Mouse (Mus musculus) v-Abl transformed pro-B cells (cell line): ENCODE data around the gene Slc45a2.

Experiments used
- in situ Hi-C, 2 experiments: fragments of 400-800 bp; cut with MboI; formaldehyde crosslinking; loops; one replicate each; pipeline ENCODE4 v1.15.1; 2025; ENCODE audit not compliant: unreplicated experiment in 2 of 2

The Slc45a2 gene

DNA sequence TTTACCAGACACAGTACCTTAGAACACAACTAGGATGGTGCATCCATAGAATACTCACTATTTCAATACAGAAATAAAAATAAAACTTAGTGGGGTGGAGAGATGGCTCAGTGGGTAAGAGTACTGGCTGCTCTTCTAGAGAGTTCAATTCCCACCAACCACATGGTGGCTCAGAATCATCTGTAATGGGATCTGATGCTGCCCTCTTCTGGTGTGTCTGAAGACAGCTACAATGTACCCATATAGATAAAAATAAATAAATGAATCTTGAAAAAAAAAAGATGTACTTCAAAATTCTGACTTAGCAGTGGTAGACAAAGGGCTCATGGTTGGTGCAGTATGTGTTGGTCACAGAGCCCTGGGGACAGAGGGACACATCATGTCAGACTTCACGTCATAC is 9.0 kb upstream of the Slc45a2 start:
- in situ Hi-C loops = loop anchor here in 1 of 2 experiments (25.0 kb wide), 1 partner anchor 1554 kb away; the partner anchor contains the start of gene Capsl

DNA sequence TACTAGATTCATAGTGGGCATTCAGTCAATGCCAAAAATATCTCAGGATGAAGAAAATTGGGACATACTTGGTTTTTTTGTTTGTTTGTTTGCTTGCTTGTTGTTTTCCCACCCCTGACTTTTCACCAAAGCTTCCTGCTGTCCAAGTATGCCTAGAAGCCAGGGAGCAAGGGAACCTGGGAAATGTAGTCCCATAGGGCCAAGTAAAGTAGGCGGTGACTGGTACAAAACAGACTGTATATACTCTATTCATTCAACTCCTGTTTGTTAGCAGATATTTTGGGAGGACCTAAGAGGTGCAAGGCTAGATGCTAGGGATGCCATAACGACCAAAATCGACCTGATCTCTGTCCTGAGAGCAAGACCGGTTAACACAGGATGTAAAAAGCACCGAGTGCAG is 689 bp upstream of the Slc45a2 start:
- in situ Hi-C loops = loop anchor here in 1 of 2 experiments (25.0 kb wide), 1 partner anchor 1563 kb away; the partner anchor contains the start of gene Capsl

DNA sequence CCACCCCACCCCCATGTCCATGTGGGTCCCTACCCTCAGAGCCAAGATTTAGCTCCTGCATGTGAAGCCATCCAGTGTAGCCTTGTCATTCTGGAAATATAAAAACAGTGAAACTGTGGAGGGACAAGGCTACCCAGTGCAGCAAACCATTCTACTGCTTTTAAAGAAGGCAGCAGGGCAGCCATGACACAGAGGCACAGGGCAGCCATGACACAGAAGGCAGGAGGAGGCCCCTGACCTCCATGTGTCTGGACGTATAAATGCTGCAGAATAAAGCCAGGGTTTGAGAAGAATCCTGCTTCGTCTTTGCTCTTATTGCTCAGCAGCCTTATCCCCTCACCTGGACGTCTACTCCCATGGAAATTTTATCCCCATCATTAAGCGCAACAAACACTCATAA is 3.3 kb downstream of the Slc45a2 start:
- in situ Hi-C loops = no loop called here

DNA sequence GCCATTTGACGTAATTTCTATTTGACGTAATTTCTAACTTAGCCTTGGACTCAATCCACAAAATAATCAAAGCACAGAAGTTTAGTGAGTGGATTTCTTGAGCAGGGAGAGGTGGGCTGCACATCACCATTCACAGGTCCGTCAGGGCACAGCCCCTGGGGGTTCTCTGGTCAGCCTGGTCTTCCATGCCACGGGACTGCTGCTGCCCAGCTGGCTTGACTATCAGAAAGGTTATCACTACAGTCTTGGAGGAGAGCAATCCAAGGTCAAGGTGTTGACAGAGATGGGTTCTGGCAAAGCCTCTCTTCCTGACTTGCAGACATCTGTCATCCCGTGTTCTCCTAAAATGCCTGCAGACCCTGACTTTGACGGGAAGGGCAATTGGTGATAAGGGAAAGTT is 4.1 kb downstream of the Slc45a2 start:
- in situ Hi-C loops = no loop called here

DNA sequence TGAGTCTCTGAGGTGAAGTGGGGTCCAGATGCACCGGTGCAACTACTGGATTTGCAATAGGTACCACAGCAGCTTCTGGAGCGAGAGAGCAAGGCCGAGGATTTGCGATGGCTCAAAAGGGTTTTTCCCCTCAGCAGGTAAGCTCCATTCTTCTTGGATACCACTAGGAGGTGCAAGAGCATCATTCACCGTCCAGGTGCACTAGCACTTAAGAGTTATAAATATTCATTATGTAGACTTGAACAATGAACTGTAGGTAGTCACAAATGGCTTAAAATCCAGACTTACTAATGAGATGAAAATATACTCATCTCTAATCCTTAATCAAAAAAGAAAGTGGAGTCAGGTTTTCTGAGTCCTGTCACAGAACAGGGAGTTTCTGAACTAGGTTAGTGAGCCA is 8.2 kb downstream of the Slc45a2 start:
- in situ Hi-C loops = no loop called here

DNA sequence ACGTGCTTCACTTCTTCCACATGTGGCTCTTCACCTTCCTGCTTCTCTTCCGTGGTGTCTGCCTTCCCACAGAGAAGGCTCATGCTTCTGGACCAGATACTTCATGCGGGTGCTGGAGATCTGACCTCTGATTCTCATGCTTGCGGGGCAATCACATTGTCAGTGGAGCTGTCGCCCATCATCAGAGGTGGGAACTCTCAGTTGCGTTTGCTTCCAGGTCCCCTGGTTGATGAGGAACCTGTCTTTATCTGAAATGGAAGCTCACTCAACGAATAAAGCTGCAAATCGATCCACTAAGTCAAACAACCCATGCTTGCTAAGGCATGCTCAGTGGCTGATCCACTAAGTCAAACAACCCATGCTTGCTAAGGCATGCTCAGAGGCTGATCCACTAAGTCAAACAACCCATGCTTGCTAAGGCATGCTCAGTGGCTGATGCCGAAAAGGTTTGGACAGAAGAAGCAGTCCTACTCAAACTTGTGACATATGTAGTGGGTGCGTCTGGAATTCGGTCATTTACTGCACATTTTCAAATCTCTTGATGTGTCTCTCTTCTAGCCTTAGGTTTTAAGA is 10.5 kb downstream of the Slc45a2 start:
- in situ Hi-C loops = no loop called here

DNA sequence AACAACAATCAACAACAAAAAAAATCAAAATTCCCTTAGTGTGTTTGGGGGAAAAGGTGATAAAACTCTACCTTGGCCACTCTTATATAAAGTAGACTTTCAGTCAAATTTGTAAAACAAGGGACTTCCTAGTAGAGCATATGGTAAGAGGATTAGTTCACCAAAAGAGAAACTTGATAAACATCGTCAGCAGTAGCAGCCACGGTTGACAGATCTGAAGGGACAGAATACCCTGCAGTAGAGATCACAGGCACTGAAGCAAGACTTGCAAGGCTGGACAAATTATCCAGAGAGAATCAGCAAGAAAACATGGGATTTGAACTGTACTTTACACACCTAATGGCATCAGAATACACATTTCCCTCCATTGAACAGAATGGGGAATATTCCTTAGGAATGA is 14.4 kb downstream of the Slc45a2 start:
- in situ Hi-C loops = no loop called here

DNA sequence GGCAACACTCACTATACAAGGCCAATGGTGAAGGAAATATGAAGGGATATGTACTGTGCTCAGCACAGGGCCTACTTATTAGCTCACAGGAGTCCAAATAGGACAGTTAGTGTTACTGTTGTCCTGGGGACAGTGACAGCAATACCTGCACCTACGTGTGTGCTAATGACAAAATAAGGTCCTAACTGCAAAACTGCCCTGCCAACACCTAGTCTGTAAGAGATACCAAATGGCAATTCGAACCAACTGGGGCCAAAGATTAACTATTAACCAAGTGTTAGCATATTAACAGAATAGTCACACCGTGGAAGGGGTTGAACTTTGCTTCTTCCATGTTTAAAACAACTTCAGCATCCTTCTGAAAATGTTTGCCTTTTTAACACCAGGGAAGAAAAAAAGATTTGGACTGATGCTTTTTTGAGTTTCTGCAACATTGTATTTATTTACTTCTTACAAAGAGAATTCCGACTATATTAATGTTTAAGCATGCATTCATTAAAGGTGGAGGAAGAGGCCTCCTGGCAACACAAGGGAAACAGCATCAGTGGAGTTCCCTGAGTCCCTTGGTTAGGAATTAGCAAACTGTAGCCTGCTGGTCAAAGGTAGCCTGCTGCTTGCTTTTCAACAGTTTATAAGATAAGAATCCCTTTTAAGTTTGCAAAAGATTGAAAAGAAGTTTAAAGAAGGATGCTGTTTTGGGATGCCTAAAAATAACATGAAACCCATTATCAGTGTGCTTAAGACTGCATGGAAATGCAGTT is 26.5 kb downstream of the Slc45a2 start:
- in situ Hi-C loops = loop anchor here (25.0 kb wide), 3 partner anchors 560 to 1235 kb away; no protein-coding TSS in a partner anchor

DNA sequence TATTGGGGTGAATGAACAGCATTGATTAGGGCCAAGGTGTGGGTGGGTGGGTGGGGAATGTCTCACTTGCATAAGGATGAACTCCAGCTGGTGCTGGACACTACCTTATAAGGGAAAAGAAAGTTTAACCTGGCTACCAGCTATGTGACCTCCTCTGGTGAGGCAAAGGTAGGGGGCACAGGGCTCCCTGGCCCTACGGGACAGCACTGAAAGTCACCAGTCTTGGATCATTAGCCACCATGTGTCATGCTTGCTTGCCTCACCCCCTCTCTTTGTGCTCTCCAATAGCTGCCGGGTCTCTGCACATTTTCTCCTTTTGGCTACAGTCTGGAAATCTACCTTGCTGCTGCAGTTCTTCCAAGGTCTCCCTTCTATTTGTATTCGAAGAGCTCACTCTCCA is 29.7 kb downstream of the Slc45a2 start:
- in situ Hi-C loops = loop anchor here (25.0 kb wide), 3 partner anchors 557 to 1232 kb away; no protein-coding TSS in a partner anchor

DNA sequence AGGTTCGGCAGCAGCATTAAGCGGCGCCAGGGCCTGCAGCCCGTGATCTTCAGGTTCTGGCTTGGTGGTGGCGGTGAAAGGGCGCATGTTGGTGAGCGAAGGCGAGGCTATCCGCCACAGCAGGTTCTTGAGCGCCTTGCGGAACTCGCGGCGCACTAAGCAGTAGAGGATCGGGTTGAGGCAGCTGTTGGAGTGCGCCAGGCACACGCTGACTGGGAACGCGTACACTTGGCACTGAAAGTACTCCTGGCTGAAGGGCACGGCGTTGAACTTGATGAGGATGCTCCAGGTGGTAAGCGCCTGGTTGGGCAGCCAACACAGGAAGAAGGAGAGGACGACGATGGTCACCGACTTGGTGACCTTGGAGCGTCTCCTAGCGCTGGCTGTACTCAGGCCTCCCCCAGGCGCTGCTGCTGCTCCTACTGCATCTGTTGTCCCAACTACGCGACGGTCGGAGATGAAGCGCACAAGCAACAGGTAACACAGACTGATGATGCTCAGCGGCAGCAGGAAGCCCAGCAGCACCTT is 35.5 kb downstream of the Slc45a2 start:
- in situ Hi-C loops = loop anchor here (5.0 to 25.0 kb wide), 7 partner anchors 281 to 1226 kb away; no protein-coding TSS in a partner anchor

DNA sequence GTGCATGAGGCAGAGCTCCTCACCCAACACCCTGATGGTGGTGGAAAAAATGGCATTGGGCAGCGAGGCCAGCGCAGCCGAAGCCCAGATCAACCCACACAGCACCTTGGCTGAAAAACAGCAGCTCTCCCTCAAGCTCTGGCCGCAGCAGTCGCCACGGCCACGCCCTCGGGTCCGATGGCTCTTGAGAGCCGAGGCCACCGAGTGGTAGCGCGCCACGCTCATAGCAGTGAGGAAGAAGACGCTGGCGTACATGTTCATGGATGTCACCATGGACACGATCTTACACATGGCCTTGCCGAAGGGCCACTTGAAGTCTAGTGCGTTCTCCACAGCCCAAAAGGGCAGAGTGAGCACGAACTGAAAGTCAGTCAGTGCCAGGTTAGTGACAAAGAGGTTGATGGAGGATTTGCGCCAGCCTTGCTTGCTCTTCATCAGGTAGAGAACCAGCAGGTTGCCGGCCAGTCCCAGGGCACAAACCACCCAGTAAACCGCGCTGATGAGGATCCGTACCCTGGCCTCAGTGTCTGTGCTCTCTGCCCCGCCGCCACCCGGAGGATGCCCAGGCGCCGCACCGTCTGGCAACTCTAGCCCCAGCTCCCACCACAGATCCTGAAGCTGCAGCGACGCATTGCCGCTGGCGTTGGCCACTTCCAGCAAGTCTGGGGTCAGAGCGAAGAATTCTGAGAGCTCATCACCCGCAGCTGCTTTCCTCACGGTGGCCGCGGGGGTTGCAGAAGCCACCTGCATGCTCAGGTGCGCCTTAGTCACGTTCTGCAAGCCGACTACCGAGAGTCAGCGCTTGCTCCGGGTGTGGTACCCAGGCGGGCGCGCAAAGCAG is 36.2 kb downstream of the Slc45a2 start:
- in situ Hi-C loops = loop anchor here (5.0 to 25.0 kb wide), 7 partner anchors 281 to 1226 kb away; no protein-coding TSS in a partner anchor

DNA sequence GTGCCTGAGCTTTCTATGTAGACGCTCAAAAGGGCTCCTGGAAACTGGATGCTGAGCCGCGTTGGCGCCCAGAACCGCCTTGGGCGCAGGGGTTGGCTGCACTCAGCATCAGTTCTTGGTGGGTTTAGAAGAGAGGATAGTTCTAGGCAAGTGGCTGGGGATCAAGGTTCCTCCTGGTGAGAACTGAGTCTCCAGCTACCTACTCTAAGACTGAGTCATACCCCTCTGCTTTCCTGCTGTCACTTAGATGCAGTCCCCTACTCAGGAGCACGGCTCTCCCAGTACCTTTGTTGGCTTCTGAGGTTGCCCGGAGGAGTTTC is 36.8 kb downstream of the Slc45a2 start:
- in situ Hi-C loops = loop anchor here (5.0 to 25.0 kb wide), 7 partner anchors 280 to 1225 kb away; no protein-coding TSS in a partner anchor

DNA sequence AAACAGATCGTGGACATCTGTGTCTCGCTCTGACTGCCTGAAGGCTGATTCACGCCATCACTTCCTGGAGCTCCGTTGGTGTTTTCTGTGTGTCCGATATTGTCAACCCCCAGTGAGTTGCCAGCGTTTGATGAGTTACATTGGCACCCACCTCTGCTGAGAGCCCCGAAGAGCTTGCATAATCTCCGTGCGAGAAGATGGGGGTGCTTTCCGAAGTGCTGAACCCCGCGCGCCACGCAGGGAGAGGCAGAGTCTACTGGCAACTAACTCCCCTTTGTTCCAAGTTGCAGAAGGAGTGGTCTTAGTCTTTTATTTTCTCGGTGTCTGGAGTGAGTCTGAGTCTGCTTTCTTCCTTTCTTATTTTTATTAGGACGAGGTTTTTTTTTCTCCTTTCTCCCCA is 37.2 kb downstream of the Slc45a2 start, which contains the start of gene Rxfp3:
Rxfp3 (minus strand) TSS at position 281 of the 400 bp plus-strand sequence.
- in situ Hi-C loops = loop anchor here (5.0 to 25.0 kb wide), 7 partner anchors 280 to 1225 kb away; no protein-coding TSS in a partner anchor

DNA sequence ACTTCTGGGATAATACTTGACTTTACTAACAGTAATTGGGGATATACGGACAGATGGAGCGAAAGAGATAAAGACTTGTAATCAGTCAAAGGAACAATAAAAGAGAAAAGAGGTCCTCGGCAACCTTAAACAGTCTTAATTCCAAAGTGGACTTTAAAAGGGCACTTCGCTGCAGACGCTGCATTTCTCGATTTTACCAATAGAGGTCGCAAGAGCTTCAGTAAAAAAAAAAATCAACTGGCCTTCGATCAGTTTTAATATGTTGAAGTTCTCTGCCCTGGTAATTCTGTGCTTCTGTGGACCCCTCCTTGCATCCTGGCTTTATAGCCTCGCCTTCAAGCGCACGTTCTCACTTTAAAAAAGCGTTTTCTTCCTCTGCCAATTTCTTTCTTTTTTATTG is 38.0 kb downstream of the Slc45a2 start:
- in situ Hi-C loops = loop anchor here (5.0 to 25.0 kb wide), 7 partner anchors 279 to 1224 kb away; no protein-coding TSS in a partner anchor

DNA sequence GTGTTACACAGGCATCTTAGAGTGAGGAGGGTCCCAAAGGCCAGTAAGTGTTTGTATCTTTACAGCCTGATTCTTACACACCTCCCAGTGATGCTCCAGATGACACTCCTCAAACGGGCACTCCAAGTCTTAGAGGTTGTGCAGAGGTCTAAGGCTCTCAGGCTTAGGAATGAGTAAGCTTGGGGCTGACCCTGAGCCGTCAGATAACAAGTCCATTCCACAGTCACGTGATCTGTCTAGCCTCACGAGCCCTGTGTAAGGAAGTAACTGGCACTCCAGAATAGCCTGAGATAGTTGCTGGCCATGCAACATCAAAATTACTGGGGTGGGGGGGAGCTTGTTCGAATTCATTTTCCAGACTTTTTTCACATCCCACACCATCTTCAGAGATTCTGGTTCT is 39.5 kb downstream of the Slc45a2 start:
- in situ Hi-C loops = loop anchor here (25.0 kb wide), 3 partner anchors 547 to 1222 kb away; no protein-coding TSS in a partner anchor

DNA sequence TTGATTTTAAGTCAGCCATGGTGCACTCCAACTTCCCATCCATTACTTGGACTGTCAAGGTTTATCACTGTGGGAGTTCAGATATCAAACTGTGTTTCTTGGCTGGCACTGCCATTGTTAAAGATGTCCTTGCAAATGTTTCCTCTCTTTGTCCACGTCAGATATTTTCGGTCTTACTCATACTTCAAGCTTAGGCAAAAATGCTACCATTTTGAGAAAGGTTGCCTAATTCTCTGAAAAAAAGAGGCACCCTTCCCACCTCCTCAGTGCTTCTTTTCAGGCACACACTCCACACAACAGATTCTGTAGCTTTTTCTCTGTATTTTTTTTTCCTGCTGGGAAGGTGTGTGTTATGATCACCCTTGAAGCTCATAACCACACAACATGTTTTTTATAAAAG is 40.7 kb downstream of the Slc45a2 start:
- in situ Hi-C loops = loop anchor here (25.0 kb wide), 3 partner anchors 546 to 1221 kb away; no protein-coding TSS in a partner anchor

DNA sequence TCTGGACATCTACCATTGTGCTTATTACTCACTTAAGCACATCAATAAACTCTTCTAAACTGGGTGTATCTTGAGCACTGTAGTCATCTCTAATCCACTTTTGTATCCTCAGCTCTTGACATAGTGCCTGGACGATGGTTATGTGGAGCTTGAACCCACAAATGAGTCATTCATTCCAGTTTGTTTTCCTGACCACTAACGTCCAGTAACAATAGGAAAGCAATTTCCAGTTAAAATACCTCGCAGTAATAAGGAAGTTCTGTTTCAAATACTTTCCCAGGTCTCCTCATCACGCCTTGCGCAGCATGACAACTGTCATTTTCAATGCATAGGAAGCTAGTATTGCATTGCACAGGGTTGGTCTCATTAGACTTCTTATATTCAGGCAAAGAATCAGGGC is 42.3 kb downstream of the Slc45a2 start:
- in situ Hi-C loops = loop anchor here (25.0 kb wide), 3 partner anchors 544 to 1219 kb away; no protein-coding TSS in a partner anchor

DNA sequence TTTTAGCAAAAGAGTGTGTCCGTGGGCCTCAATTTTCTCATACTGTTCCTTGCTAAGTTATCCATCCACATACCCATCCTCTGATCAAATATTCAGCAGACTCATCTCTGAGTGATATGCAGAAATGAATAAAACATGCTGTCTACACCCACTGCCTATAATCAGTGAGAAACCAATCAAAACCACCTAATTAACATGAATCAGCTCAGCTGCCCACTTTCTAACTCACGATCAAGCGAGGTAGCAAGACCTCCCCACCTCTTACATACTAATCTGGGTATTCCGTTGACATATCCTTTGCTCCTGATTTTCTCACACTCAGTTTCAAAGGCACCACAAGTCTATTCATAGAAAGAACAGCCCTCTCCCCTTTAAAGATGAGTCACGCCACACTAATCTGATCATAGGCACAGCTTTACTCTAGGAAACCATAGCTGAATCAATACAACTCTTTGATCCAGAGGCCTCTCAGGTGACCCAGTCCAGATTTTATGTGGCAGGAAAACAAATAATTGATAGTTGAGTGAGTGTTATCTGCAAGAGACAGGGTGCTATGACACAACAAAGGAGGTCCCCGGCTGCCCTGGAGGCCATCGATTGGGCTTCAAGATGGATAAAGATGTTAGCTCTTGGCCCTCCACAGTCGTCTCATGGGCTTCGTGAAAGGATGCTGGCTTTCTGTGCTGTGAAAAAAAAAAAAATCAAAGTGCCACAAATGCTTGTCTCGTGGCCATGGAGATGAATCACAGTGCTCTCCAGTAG is 53.3 kb downstream of the Slc45a2 start:
- in situ Hi-C loops = no loop called here

DNA sequence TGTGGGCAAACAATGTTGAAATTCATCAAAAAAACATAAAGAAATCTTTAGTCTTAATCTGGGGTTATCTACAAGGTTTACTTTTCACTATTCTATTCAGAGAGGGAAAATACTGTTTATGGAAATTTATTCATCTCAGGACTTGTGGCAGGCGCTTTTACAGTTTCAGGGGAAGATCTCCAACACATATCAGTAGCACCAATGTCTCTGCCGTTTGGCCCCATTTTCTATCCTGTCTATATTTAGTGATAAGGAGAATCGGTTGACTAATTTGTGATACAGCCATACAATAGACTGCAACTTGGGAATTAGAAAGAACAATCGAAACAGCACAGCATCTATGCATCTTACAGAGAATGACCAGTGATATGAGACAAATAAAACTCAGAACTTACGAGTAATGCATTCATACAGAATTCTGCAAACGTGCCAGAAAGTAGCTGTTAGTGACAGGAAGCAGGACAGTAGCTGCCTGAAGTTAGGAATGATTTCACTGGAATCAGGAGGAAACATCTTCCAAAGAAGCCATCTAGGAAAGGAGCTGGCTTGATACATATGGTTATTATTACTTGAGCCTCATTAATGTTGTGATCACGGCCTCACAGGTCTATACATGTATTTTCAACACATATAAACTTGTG is 54.0 kb downstream of the Slc45a2 start:
- in situ Hi-C loops = no loop called here
